Mouse (Mus musculus): Measurements from ENCODE around the gene Timm17a. TPM values are rescaled to one million over a fixed set of nuclear protein-coding genes. Genes with fewer than 3 reads are reported as not detected.
A peak's percentile ranks its signal among the peaks of the same experiment; 100 is the strongest.

The Timm17a gene
- total RNA-seq (2021): 161 and 183 TPM in 2 replicates
- long read RNA-seq, full-length matches to known transcripts: 83 of 89 reads
- long read RNA-seq, partial matches to known transcripts: 3 of 89 reads
- long read RNA-seq, other reads (novel, unspliced or antisense): 3 of 89 reads

DNA sequence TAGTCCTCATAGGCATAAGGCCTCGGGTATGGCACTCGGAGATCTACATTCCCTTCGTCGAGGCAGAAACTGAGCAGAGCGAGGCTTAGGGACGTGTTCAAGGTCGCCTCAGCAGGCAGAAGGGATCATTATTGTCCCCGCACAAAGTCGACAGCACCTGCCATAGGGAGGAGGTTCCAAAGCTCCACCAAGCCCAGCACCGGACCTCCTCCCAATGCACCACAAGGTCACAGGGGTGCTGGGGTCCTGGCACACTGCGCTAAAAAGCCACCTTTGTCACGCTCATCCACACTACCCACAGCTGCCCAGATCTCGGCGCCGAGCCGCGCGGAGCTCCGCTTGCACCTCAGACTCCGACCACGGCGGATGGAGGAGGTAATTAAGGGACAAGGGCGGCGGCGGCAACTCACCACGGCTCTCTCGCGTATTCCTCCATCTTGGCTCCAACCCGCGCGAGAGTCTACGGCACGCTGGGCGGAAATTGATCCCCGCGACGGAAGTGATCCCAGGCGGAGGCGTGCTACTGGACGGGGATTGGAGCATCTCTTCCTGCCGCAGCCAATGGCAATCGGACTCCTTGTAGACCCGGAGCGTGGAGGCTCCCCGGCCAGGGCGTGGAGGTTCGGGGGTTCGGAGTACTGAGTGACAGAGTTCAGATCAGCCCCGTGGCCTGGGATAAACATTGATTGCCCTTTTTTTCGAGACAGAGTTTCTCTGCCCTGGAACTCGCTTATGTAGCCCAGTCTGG, at the start of gene Timm17a:
TSS of gene Timm17a (minus strand) at position 495 of the 748 bp plus-strand sequence.
- peak; percentile 93 for DNase-seq

DNA sequence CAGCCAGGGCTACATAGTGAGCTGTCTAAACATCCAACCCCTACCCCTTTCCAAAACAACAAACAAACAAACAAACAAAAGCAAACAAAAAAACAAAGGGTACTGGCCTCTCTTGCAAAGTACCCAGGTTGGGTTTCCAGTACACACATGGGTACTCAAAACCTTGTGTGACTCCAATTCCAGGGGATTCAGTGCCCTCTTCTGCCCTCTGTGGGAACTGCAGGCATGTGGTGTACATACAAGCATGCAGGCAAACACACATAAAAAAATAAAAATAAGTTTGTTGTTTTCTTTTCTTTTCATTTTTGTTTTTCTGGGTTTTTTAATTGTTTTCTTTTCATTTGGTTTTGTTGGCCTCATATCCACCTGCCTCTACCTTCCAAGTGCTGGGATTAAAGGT, 48.5 kb upstream of the Timm17a start:
- DNase-seq: no peak

DNA sequence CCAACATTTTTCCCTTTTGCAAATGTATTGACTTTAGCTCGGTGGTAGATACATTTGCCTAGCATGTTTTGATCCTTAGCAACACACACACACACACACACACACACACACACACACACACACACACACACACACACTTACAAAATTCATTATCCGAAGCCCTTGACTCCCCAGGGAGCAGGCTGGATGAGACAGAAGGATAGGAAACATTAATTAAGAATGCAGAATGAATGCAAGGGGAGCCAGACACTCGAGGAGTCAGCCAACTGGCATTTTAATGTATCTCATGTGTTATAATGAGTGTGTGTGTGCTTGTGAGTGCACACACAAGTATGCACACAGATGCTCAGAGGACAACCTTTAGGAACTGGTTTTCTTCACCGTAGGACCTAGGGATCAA, 47.9 kb upstream of the Timm17a start:
- DNase-seq: no peak

DNA sequence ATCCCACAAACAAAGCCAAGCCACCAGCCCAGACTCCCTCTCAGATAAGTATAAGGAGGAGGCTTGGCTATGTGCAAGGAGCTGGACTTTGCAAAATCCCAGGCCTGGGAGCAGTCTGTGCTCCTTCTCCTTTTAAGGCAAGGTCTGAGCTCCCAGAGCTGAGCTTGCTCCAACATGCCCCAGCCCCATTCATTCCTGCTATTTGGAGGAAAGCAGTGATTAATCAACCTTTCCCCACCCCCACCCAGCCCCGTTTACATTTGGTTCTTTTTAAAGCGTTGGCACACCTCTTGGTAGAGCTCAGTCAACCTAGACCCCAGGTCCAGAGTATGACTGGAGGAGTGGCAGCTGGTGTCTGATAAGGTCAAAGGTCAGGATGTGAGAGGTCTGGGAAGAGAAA, 45.5 kb upstream of the Timm17a start:
- no peak for DNase-seq

DNA sequence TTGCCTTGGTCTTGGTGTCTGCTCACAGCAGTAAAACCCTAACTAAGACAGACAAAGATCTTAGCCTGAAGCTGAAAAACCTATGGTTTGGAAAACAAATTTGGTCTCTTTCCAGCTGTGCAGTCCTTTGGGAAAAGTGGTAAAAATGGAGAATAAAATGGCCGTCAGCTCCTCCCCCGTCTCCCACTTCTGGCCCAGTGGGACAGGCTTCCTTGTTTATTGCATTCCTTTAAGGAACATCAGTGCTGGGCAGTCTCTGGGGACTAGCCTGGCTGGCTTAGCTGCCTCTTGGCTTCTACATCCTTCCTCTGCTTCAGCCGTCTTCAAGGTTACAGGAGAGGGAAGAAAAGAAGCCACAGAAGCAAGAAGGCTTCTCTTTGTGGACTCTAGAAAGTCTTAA, 38.4 kb upstream of the Timm17a start:
- peak; percentile 27 for DNase-seq

DNA sequence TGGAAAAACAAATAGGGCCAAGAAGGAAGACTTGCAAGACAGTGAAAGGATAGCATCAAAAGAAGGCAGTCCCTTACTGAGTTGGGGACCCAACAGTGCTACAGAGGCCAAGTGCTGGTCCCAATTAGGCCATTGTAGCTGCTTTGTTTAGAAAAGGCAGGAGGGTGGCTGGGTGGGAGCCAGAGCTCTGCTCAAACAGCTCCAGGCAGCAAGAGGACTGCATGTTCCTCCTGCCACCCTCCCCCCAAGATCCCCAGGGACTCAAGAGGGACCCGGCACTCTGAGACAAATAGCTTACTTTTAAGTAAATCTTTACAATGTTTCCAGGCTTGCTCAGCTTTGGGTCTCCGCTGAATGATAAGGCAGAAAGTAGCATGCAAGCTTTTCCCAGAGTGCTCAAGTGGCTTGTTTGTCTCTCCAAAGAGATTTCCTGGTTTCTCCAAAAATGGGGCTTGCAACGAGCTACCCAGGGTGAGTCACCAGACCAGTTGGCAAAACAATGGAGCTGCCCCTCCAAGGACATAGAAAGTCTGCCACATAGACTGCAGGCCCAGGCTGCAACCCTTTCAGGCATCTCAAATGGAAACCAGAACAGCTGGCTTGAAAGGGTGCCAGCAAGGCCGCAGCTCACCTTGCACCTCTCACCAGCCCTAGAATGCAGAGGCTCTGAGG, 34.1 kb upstream of the Timm17a start:
- peak; percentile 52 for DNase-seq

DNA sequence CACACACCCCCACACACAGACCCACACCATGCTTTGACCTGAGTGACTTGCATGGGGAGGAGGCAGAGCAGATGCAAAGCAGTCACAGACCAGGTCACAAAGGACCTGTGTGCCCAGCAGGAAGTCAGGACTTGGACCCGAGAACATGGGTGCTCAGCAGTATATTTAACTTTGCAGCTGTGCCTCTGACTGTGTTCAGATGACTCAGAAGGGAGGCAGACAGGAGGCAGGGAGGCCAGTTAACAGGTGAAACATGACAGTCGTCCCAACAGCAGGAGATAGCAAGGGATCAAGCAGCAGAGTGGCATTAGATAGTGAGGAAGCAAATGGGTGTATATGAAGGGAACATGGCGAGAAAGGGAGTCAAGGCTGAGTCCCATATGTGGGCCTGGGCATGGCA, 33.3 kb upstream of the Timm17a start:
- DNase-seq: no peak

DNA sequence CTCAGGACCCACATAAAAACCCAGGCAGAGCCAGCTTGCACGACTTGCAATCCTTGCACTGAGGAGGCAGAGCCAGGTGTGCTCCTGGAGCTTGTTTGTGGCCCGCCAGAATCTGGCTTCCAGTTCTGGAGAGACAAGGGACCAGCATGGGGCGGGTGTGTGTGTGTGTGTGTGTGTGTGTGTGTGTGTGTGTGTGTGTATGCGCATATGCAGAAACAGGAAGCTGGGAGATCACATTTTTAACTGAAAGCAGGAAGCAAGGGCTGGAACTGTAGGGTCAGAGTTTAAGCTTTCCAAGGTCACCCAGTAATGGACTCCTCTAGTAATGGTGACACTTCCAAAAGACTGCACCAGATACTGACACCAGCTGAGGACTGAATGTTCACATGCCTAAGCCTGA, 30.4 kb upstream of the Timm17a start:
- DNase-seq: no peak

DNA sequence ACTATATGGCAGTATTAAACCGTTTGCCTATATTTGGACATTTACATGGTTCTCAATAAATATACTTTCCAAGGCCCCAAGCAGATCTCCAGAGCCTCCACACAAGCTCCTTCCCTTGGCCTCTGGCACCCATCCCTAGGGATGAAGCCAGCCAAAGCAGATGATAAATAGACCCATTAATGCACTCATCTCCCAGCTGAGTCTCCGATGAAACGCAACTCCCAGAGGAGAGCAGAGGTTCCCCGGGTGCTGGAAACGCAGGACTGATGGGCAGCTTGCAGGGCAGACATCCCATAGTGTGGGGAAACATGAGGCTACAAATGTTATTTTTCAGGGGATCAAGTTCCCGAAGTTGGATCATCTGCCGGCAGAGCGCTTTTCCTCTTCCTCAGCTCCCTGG, 28.4 kb upstream of the Timm17a start:
- no peak for DNase-seq

DNA sequence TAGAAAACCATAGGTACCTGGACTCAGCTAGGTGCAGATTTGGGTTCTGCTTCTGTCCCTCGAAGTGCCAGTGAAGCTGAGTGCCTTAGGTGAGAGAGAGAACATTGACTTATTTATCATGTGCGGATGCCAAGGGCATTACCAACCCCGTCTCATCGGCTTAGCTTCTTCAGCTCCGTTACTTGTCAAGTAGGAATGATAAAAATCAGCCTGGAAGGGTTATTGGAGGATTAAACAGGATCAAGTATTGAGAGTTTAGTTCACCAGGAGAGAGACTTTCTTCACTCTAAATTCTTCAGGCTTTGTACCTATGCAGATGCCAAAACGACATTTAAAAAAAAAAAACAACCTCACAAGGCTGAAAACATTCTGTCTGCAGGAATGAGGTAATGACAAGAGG, 17.0 kb upstream of the Timm17a start:
- no peak for DNase-seq

DNA sequence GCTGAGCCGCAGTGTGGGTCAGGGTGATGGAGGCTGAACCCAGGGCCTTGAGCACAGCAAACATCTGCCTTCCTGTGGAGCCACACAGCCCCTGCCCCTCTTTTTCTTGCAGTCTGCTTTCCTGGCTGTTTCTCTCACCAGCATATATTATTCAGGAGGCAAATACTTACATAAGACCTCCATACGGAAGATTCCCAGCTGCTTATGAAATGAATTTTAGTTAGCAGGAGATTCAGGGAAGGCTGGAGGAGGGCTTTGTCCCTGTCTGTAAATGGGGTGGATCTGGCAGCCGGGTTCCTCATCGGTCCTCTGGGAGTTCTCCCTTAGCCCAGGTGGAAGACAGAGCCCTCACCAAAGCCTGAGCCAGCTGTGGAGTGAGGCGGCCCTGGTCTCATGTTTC, 14.8 kb upstream of the Timm17a start:
- DNase-seq: no peak

DNA sequence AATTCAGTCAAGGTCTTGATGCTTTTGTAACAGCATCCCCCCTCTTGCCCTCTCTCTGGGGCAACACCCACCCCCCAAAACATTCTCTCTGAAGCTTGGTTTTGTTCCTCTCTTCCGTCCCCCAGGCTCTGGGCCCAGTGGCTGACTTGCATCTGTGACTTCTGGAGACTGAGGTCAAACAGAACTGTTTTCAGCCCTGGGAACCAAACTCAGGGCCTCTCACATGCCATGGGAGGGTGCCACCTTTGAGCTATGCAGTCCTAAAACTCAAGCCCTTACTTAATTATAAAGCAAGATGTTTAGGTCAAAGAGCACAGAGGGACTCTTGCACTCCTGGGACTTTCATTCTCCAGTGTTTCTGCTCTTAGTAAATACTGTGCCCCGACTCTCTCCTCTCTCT, 12.4 kb upstream of the Timm17a start:
- DNase-seq: no peak

DNA sequence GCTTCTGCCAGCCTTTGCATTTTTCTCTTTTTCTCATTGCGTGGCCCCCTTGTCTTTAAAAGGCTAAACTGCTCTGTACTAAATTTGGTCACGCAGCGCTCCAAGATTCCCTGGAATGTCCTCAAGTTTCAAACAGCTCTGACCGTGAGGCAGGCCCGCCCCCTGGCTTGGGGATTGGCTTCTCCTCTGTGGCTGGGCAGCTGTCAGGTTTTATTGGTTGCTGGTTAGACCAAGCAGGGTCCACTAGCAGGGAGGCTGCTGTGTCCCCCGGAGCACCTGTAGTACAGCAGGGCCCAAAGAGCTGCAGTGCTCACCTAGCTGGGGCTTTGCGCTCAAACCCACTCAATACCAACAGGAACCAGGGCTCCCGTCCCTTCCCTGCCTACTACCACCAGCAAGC, 11.0 kb upstream of the Timm17a start, which contains the start of gene Lmod1:
TSS of gene Lmod1 (plus strand) at position 237 of the 400 bp plus-strand sequence.
- DNase-seq: peak; percentile 36

DNA sequence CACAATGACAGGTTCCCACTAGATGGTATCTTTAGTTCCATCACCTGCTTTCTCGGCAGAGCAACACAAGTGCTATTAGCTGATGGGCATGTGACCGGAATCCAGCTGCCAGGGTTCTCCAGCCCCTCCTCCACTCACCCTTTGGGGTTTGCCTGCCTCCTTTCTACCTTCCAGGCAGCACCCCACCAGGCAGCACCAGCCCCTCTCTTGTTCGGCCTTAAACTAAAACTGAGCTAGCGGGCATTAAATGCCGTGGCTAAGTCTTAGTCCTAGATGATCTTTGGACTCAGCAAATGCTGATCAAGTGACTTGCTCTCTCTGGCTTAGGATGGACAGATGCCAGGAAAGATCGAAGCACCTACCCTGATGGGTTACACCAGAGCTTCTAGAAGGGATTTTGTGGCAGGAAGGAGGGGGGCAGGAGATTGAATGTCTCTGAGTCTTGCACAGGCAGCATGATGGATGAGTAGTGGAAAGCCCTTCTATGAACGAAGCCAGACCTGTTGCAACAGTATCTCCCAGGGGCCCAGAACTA, 9.9 kb upstream of the Timm17a start:
- no peak for DNase-seq

DNA sequence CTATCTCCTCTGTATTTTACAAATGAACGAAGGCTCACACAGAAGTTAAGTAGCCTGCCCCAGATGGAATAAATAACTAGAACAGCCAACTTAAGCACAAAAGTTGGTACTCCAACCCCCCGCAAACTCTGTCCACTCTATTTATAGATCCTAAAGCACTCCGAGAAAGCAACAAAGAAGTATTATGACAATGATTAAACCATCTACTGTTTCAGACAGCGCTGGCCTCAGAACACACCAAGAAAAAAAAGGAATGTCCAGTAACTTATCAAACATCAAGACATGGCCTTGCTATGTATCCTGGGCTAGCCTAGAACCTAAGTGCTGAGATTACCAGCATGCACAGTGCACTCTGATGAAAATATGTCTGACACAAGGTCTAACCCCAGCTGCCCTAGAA, 1.4 kb downstream of the Timm17a start:
- DNase-seq: no peak

DNA sequence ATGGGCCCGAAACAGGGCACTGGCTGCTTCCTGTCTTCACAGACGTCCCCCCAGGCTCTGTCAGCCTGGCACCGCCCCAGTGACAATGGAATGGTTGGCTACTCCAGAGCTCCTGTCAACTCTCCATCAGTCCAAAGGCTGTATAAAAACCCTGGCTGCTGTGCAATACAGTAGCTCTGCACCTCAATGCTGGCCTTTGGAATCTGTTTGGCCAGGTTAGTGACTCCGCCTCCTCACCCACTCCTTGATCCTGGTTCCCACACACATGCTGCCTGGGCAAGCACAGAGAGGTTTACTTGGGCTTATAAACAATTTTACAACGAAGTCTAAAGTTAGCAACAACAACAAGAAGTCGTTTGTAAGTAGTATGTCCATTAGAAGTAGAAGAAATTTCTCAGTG, 2.2 kb downstream of the Timm17a start:
- DNase-seq: no peak

DNA sequence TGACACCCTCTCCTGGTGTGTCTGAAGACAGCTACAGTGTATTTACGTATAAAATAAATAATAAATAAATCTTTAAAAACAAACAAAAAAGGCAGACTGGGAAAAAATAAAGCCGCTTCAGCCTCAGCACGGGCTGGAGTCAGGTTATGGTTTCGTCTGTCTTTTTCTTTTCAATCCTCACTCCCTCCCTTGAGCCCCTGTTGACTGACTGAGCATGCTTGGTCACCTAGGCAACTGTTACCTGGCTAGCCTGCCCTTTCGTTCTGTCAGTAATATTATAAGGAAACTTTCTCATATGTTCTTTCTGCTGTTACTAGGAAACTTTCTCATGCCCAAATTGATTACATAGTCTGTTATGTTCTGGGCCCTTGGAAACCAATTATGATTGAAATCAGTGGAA, 22.7 kb downstream of the Timm17a start:
- no peak for DNase-seq

DNA sequence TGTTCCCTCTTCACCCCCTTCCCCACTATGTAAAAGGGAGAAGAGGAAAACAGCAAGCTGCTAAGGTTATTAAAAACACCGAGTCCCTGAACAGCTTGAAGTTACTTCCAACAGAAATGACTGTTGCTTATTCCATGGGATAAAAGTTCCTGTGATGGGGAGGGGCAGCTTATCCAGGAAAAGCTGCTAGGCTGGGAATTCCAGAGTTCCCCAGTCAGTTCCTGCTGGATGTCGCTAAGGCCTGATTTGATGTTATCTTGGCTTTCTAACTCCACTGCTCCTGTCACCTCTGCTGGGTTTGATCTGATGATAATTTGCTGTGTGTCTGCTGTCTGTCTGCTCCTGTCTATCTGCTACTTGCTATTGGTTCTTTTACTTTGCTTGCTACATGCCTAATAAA, 27.3 kb downstream of the Timm17a start:
- no peak for DNase-seq

DNA sequence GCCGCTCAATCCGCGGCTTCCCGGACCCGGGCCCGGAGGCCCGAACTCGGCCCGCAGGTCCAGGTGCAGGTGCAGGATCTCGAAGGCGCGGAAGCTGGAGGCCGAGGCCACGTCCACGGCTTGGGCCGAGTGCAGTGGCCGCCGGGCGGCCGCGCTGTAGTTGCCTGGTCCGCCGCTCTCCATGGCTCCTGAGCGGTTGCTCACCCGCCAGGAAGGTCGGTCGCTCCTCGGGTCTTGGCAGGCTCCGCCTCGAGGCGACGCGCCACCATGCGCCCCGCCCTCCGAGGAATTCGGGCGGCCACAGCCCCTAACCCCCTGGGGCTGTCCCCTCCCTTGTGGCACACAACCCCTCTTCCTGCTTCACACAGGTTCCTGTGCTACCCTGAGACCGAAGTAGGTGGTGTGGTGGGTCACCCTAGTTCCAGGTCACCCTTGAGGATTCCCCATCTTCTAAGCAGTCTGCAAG, 29.7 kb downstream of the Timm17a start, which contains the start of gene Rnpep:
TSS of gene Rnpep (minus strand) at position 259 of the 466 bp plus-strand sequence.
- DNase-seq: peak; percentile 78

DNA sequence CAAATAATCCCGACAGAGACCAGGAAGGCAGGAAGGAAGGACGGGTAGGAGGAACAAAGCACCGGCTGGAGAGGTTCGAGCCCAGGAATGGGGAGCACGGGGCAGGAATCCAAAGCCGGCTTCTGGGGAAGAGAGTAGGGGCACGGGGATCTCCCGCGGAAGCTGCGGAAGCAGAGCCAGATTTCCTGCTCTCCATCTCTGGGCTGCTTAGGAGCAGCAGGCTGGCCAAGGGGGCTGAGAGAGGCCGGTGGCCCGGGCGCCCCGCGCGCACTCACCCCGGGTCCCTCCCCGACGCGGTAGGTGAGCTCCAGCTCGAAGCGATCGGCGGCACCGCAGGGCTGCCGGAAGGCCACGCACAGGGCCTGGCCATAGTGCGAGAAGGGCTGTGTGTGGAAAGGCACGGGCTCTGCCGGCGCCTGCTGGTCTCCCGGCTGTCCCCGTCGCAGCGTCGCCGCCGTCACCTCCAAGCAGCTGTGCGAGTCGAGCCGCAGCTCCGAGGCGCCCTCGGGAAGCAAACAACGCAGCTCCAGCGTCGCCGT, 30.2 kb downstream of the Timm17a start:
- DNase-seq: peak; percentile 56

DNA sequence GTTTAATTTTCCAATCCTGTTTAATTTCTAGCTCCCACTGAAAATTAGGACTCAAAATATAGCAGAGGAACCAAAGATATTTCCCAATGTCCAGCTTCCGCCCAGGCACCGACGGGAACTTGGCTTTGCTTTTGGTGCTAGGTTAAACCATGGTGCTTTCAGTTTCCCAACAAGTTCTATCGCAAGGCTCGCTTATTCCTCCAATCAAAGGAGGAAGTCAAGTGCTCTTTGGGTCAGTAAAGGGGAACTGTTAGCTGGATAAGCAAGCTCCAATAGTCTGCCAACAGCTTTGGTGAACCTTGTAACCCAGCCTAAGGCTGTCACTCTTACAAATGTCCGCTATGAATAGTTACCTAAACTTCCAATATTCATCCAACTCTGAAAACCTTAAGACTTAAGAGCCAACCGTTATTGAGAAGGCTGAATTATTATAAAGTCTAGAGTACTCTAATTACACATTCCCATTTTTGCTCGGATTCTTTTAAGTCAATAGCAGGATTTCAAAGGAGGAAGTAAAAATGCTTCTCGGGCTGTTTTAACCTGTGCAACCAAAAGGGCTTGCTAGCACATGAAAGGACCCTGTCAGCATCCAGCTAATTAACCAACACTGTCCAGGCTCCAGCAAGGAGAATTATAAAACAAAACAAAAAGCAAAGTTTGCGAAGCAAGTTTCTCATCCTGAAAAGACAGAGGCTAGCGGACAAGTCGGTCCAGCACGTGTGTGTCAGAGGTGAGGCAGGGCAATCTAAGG, 30.9 kb downstream of the Timm17a start:
- DNase-seq: no peak

DNA sequence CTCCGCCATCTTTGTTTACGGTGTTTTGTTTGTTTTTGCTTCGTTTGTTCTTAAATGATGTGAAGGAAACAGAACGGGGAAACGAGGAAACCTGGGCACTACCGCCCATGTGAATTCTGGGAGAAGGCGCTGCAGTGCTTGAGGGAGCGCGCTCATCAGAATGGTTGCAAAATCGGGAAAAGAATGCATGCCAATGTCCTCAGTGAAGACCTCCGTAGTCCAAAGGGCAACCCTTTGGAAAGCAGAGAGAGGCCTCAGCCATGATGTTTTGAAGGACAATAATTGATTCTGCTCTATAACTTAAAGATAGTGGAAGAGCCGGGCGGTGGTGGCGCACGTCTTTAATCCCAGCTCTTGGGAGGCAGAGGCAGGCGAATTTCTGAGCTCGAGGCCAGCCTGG, 31.7 kb downstream of the Timm17a start:
- DNase-seq: no peak
